Mouse (Mus musculus) myocyte (in vitro differentiated cells): Measurements from ENCODE around the gene Mafk.

Source experiments
- CEBPB ChIP-seq: IDR thresholded peaks from 2 replicates; pipeline ENCODE4 v1.6.1; 2011; ENCODE audit warnings: mild to moderate bottlenecking, moderate library complexity; ENCODE audit not compliant: poor library complexity, insufficient read depth, severe bottlenecking
- E2F4 ChIP-seq: IDR thresholded peaks from one replicate; pipeline ENCODE4 v1.6.1; 2011; ENCODE audit warnings: mild to moderate bottlenecking, control low read depth, moderate library complexity; ENCODE audit not compliant: insufficient read depth
- MYOG ChIP-seq, 3 experiments: IDR thresholded peaks; one replicate each; pipeline ENCODE4 v1.6.1; 2011; ENCODE audit warnings: control low read depth in 2 of 3, low read depth in 2 of 3, mild to moderate bottlenecking in 2 of 3; ENCODE audit not compliant: insufficient read length in 2 of 3, control insufficient read depth in 1 of 3, insufficient read depth in 1 of 3
- POLR2A ChIP-seq: IDR thresholded peaks from one replicate; pipeline ENCODE4 v1.6.1; 2011; ENCODE audit warnings: low read depth, mild to moderate bottlenecking, control low read depth, moderate library complexity; ENCODE audit not compliant: insufficient read length
- POLR2AphosphoS2 ChIP-seq: IDR thresholded peaks from one replicate; pipeline ENCODE4 v1.6.1; 2011; ENCODE audit warnings: low read depth, control low read depth; ENCODE audit not compliant: insufficient read length
- TCF12 ChIP-seq: IDR thresholded peaks from one replicate; pipeline ENCODE4 v1.6.1; 2011; ENCODE audit warnings: mild to moderate bottlenecking, control low read depth; ENCODE audit not compliant: poor library complexity, insufficient read depth, severe bottlenecking
- USF1 ChIP-seq: IDR thresholded peaks from one replicate; pipeline ENCODE4 v1.6.1; 2011; ENCODE audit warnings: low read depth, mild to moderate bottlenecking, control low read depth, moderate library complexity

DNA sequence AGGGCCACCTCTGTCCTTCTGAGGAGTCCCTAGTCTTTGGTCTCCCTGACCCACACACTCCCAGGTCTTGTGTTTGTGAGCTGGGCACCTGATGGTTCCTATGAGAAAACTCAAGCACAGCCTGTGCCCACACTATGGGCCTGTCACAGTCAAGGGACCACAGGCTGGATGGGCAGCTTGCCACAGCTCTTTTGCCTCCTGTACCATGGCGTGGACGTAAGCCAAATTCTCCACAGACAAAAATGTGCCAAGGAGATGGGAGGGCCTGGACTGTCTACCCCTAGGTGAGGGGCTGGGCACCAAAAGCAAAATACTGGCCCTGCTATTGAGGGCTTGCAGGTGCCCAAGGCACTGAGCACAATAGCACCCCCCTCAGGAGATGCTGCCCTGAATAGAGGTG is 34.7 kb upstream of the Mafk start:
- no peak for TF ChIP-seq POLR2AphosphoS2
- no peak for TF ChIP-seq CEBPB
- no peak for TF ChIP-seq USF1
- no peak for TF ChIP-seq MYOG (IDR thresholded peaks at IDR 0.05; ENCODE audit: control insufficient read depth in 1 of 3, insufficient read depth in 1 of 3, insufficient read length in 2 of 3, low read depth in 2 of 3)
- no peak for TF ChIP-seq POLR2A
- TF ChIP-seq TCF12, result no peak
- TF ChIP-seq E2F4, result no peak
